Mouse (Mus musculus) cortical plate, adult 2 months (tissue): ENCODE data around the gene Nme3.

ENCODE experiments used
- CTCF ChIP-seq: fragments of 200-500 bp; IDR thresholded peaks from 2 replicates; pipeline ENCODE4 v1.5.1; 2011; ENCODE audit warnings: mild to moderate bottlenecking, control low read depth, low read length; ENCODE audit not compliant: insufficient read depth; ENCODE audit errors: extremely low read depth
- POLR2A ChIP-seq: fragments of 200-500 bp; IDR thresholded peaks from 2 replicates; pipeline ENCODE4 v1.6.1; 2011; ENCODE audit warnings: mild to moderate bottlenecking, low read length, control low read depth; ENCODE audit not compliant: insufficient read depth; ENCODE audit errors: extremely low read depth

GRCm38 (mm10) chr17:24892785-24893184, 3.5 kb upstream of the Nme3 start:
- TF ChIP-seq POLR2A (no peak), CTCF (no peak)
